Mouse (Mus musculus) midbrain, embryonic 15.5 days (tissue): Measurements from ENCODE around the gene Tle6. TPM values are rescaled to one million over a fixed set of nuclear protein-coding genes. Genes with fewer than 3 reads are reported as not detected.

Source experiments
- ATAC-seq: fragments of 200-750 bp; cut with Nextera tagmentation; replicated peaks from 2 replicates; pipeline ENCODE4 v1.8.0; 2017; ENCODE audit warnings: moderate TSS enrichment
- H3K27ac ChIP-seq: fragments of 300-500 bp; sonication (generic); 2 replicates; pipeline ENCODE4 v1.5.1; 2015; ENCODE audit warnings: mild to moderate bottlenecking, inconsistent platforms
- H3K27me3 ChIP-seq: fragments of 300-500 bp; sonication (generic); replicated peaks from 2 replicates; pipeline ENCODE4 v1.6.1; 2015; ENCODE audit warnings: inconsistent platforms
- H3K36me3 ChIP-seq: fragments of 300-500 bp; sonication (generic); replicated peaks from 2 replicates; pipeline ENCODE4 v1.6.1; 2015; ENCODE audit warnings: inconsistent platforms
- H3K4me1 ChIP-seq: fragments of 300-500 bp; sonication (generic); 2 replicates; pipeline ENCODE4 v1.6.1; 2015; ENCODE audit warnings: inconsistent platforms
- H3K4me2 ChIP-seq: fragments of 300-500 bp; sonication (generic); 2 replicates; pipeline ENCODE4 v1.6.1; 2015; ENCODE audit warnings: inconsistent platforms, mild to moderate bottlenecking, moderate library complexity
- H3K4me3 ChIP-seq: fragments of 300-500 bp; sonication (generic); 2 replicates; pipeline ENCODE4 v1.5.1; 2015; ENCODE audit warnings: mild to moderate bottlenecking, inconsistent platforms
- H3K9ac ChIP-seq: fragments of 300-500 bp; sonication (generic); 2 replicates; pipeline ENCODE4 v1.6.1; 2015; ENCODE audit warnings: mild to moderate bottlenecking, inconsistent platforms
- H3K9me3 ChIP-seq: fragments of 300-500 bp; sonication (generic); 2 replicates; pipeline ENCODE4 v1.6.1; 2016; ENCODE audit warnings: inconsistent platforms
- WGBS: fragments of 180-500 bp; shearing (Covaris S2); methylation state at CpG from one replicate; pipeline ENCODE4 v1.1.7; 2015; ENCODE audit warnings: mixed read lengths; 5-methylcytosine and 5-hydroxymethylcytosine counted together
- polyA plus RNA-seq: library from polyadenylated mRNA; unstranded; fragments of >200 nt; fragmentation: Nextera tagmentation; extraction: Ambion mirVana; gene quantifications from 2 replicates; pipeline ENCODE4 v1.2.1, GENCODE M21; 2015

The Tle6 gene
- polyA plus RNA-seq, 1 experiment from 2014 or later, result 6.7 TPM

DNA sequence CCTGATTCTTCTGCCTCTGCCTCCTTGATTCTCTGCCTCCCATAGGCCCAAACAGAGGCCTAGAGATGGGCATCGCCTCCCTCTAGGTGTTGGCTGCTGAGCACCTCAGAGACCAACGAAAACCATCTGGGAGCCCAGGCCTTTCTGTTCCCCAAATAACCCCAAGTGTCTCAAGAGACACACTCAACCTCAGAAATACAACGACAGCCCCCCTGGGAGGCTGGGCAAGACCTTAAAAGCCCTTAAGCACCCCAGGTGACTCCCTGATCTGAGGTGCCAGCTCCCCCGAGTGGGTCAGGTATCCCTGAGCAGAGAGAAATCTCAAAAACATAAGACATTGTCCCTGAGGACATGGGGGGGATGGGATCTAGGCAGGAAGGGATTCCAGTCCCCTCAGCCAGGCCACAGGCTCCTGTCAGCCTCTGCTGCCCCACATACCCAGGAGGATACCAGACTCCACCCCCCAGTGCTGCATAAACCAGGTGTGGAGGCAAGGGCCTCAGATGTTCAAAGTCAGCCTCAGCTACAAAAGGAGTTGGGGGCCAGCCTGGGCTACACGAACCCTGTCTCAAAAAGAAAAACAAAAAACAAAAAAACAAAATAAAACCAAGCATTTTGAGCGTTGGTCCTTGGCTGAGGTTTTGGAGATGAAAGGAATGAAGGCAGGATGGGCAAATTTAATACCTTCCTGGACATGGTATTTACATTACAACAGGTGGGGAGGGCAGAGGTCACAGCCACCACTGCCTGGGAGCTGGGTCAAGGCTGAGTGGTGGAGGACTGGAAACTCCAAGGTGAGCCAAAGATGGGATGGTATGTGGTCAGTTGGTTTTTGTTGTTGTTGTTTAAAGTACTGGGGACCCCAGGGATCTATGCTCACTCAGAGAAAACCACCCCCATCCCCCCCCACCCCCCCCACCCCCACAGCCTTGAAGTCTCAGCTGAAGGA, 46.8 kb downstream of the Tle6 start:
- Histone ChIP-seq H3K4me1 (peaks cover 12% of the 10 kb centered on the region), H3K4me2 (no peak overlapping the region), H3K9me3 (no peaks in the 10 kb centered on the region), H3K36me3 (no peaks in the 10 kb centered on the region), H3K9ac (no peak overlapping the region), H3K27ac (no peak overlapping the region), H3K4me3 (no peak overlapping the region), H3K27me3 (no peaks in the 10 kb centered on the region)
- 88% methylated on average over 6 of the region's 6 CpGs for WGBS
- ATAC-seq, result no peak

DNA sequence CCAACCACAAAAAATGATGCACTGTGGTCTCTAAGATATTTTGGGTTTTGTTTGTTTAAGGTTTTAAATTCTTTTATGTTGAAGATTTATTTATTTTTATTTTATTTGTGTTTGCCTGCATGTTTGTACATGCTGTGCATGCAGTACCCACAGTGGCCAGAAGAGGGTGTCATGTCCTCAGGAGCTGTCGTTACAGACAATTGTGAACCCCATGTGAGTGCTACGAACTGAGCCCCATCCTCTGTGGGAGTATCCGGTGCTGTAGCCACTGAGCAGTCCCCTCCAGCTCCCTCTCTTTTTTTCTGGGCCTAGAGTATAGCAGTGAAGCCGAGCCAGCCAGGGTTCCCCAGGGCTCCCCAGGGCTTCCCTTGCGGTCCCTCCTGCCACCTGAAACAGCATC, 47.6 kb downstream of the Tle6 start:
- H3K4me3 ChIP-seq, result no peak overlapping the region
- 86% methylated on average over 5 of the region's 5 CpGs for WGBS
- no peak for ATAC-seq
- no peak overlapping the region for H3K27ac ChIP-seq
- H3K4me1 ChIP-seq, result peaks cover 7% of the 10 kb centered on the region
- H3K4me2 ChIP-seq, result no peak overlapping the region
- no peaks in the 10 kb centered on the region for H3K9me3 ChIP-seq
- H3K9ac ChIP-seq, result no peak overlapping the region
- H3K27me3 ChIP-seq, result no peaks in the 10 kb centered on the region
- H3K36me3 ChIP-seq, result no peaks in the 10 kb centered on the region

DNA sequence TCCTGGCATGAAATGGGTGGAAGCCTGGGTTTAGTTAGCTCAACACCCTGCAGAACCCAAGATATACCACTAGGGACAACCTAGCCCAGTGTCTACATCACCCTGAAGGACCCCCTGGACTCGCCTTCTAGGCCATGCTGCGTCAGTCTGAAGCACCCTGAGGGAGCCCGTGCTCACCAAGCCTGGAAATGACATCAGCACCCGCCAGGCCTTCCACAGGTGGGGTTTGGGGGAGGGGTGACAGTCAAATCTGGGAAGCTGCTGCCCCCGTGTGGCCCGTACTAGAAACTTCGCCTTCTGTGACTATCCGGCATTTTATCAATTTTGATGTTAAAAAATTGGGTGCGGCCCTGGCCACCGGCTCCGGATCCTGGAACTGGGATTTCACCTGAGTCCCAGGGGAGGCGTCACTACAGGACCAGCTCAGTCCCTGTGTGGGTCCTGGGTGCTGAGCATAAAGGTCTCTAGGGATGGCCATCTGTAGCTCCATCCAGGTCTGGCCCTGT, 49.2 kb downstream of the Tle6 start:
- Histone ChIP-seq H3K4me2 (peak overlapping the region; percentile 25; the same call in 1 of the 2 replicates), H3K4me3 (no peak overlapping the region), H3K27ac (0 out of 2 replicates have a peak overlapping the region, but pooled peaks have one; percentile 23), H3K27me3 (no peaks in the 10 kb centered on the region), H3K9me3 (no peaks in the 10 kb centered on the region), H3K9ac (peak overlapping the region; percentile 18; the same call in 1 of the 2 replicates), H3K36me3 (no peaks in the 10 kb centered on the region), H3K4me1 (peaks cover 7% of the 10 kb centered on the region)
- 5% methylated on average over 12 of the region's 12 CpGs for WGBS
- ATAC-seq, result peak; percentile 86

DNA sequence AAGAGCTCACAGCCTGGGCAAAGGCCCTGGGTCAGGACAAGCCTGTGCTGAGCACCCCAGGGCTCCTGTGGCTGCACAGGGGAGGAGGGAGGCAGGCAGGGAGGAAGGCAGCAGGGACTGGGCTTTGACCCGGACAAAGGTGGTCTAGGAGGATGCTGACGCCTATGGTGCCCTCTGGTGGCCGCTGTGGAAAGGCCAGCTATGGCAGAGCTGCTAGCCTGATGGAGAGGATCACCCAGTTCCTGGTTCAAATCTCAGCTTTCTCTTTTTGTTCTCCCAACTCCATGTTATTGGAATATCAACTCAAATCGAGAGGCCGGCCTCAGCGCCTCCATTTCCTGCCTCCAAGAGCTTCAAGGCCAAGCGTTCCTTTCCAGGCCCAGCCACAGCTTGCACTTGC, 50.6 kb downstream of the Tle6 start:
- H3K4me1 ChIP-seq, result peaks cover 11% of the 10 kb centered on the region
- H3K9me3 ChIP-seq, result no peaks in the 10 kb centered on the region
- H3K4me3 ChIP-seq, result no peak overlapping the region
- no peaks in the 10 kb centered on the region for H3K27me3 ChIP-seq
- no peaks in the 10 kb centered on the region for H3K36me3 ChIP-seq
- no peak overlapping the region for H3K9ac ChIP-seq
- ATAC-seq, result no peak
- WGBS, result 9% methylated on average over 7 of the region's 7 CpGs
- H3K27ac ChIP-seq, result no peak overlapping the region
- no peak overlapping the region for H3K4me2 ChIP-seq

DNA sequence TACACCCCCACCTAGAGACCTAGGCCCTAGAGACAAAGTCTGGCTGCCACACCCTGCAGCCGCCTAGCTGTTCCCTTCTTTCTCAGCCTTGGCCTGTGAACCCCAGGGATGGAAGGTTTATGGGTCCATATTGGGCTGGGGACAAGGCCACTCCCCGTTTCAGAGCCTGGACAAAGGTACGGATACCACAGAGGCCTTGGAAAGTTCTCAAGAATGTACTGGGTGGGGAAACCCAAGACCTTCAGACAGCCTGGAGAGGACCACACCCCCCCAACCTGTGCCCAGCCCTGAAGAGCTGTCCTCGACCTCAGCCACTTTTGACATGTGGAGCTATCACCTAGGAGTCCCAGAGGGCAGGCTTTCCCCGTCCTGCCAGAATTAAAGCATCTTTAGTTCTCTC, 51.9 kb downstream of the Tle6 start:
- 78% methylated on average over 5 of the region's 5 CpGs for WGBS
- peaks cover 15% of the 10 kb centered on the region for H3K4me1 ChIP-seq
- no peak overlapping the region for H3K4me2 ChIP-seq
- no peaks in the 10 kb centered on the region for H3K9me3 ChIP-seq
- no peaks in the 10 kb centered on the region for H3K36me3 ChIP-seq
- ATAC-seq, result no peak
- H3K9ac ChIP-seq, result no peak overlapping the region
- no peak overlapping the region for H3K27ac ChIP-seq
- no peak overlapping the region for H3K4me3 ChIP-seq
- no peaks in the 10 kb centered on the region for H3K27me3 ChIP-seq

DNA sequence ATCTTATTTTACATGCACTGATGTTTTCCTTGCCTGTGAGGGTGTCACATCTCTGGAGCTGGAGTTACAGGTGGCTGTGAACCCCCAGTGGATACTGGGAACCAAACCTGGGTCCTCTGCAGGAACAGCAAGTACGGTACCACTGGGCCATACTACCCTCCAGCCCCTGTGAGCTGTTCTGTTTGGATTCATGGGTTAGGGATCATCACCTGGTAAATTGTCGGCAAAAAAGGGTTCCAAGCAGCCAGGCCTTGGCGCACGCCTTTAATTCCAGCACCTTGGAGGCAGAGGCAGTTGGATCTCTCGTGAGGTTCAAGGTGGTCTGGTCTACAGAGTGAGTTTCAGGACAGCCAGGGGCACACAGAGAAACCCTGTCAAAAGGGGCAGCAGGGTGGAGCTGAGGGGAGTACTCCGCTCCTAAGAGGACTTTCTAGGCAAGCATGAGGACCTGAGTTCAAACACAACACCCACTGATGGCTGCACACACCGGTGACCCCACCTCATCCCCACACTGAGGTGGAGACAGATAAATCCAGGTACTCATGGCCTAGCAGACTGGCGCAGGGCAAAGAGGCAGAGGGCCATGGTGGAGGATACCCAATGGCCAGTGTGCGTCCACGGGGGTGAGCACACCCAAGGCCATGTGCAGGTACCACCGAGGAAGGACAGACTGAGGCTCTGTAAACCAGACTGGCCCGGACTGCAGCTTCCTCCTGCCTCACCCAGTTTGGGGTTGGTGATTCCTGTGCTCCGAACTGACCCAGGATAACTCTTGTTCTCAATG, 53.9 kb downstream of the Tle6 start:
- WGBS, result 89% methylated on average over 13 of the region's 13 CpGs
- H3K4me3 ChIP-seq, result no peak overlapping the region
- no peak overlapping the region for H3K4me2 ChIP-seq
- H3K4me1 ChIP-seq, result peaks cover 35% of the 10 kb centered on the region
- H3K36me3 ChIP-seq, result no peaks in the 10 kb centered on the region
- no peak for ATAC-seq
- H3K27ac ChIP-seq, result no peak overlapping the region
- no peaks in the 10 kb centered on the region for H3K9me3 ChIP-seq
- H3K27me3 ChIP-seq, result no peaks in the 10 kb centered on the region
- no peak overlapping the region for H3K9ac ChIP-seq

DNA sequence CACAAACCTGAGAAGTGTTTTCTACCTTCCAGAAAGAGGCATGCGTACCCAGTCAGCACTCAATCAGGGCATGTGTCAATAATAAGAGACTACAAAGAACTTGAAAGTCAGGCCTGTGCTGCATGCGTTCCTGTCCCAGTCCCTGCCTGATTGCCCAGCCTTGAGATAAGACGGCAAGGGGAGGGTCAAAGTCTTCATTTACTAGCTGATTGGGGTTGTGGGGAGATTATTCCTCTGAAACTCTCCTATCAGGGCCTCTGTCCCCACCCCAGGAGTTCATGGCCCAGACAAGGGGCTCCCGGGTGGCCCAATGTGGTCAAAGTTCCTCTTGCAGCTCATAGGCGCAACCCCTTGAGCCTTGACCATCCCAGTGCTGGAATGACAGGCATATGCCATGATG, 54.5 kb downstream of the Tle6 start:
- no peak for ATAC-seq
- H3K4me3 ChIP-seq, result no peak overlapping the region
- no peaks in the 10 kb centered on the region for H3K36me3 ChIP-seq
- peaks cover 35% of the 10 kb centered on the region for H3K4me1 ChIP-seq
- H3K9ac ChIP-seq, result no peak overlapping the region
- no peak overlapping the region for H3K27ac ChIP-seq
- no peaks in the 10 kb centered on the region for H3K9me3 ChIP-seq
- H3K27me3 ChIP-seq, result no peaks in the 10 kb centered on the region
- H3K4me2 ChIP-seq, result no peak overlapping the region
- 86% methylated on average over 5 of the region's 5 CpGs for WGBS

DNA sequence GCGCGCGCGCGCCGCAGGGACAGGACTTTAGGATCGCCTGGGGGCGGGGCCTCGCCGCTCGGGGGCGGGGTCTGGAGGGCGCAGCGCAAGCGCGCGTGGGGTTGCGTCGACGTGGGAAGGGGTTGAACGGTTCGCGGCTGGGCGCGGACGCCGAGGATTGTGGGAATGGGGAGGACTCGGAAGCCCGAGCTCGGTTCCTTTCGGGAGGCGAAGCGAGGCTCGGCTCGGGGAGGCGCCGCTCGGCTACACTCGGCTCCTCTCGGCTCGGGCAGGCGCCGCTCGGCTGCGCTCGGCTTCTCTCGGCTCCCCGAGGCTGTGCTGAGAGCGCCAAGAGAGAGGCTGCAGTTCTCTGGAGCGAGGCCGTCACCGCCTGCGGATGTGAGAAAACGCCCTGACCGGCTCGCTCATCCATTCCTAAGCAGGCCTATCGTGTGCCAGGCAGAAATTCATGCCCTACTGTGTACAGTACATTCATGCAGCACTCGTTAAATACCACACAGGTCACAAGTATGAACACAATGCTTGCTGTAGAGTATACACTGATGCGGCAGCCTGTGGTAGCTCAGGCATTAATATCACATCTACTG, 55.6 kb downstream of the Tle6 start, which contains the start of gene Gna11:
Gna11 (minus strand) TSS at position 30 of the 587 bp plus-strand sequence.
- Histone ChIP-seq H3K9me3 (no peaks in the 10 kb centered on the region), H3K4me3 (peak within 1 kb of the TSS; percentile 76), H3K36me3 (no peaks in the 10 kb centered on the region), H3K27ac (peak within 1 kb of the TSS; percentile 89), H3K27me3 (no peaks in the 10 kb centered on the region), H3K9ac (peak within 1 kb of the TSS; percentile 77), H3K4me2 (peak within 1 kb of the TSS; percentile 82), H3K4me1 (peaks cover 37% of the 10 kb centered on the region)
- peak; percentile 97 for ATAC-seq
- under 1% methylated on average over 59 of the region's 59 CpGs for WGBS

DNA sequence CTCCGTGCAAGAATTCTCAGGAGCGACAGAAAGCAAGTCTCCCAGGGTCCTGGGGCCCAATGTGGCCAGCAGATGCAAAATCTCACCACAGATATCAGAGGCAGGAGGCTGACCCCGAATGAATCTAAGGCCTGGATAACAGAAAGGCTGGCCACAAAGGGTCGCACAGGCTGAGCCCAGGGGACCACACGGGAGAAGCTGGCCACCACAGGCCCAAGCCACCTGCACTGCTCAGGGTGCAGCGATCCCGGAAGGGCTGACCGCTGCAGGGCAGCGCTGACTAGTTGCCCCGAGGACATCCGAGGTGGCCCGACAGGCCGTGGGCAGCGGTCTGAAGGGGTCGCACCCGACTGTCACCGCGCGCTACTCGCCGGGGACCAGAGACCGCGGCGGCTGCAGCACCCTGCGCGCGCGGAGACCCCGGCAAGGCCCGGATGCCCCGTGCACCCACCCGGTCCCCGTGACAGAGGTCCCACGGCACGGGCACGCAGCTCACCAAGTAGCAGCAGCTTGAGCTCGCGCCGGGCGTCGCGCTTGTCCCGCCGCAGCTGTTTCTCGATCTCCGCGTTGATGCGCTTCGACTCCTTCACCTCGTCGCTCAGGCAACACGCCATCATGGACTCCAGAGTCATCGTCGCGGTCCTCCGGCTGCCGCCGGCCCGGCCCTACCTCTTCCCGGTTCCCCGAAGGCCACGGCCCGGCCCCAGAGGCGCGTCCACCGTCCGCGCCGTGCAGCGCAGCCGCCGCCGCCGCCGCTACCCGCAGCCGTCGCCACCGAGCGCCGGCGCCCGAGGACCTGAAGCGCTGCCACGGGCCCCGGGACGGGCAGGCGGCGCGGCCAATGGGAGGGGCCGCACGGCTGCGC, 56.3 kb downstream of the Tle6 start:
- Histone ChIP-seq H3K27me3 (no peaks in the 10 kb centered on the region), H3K9ac (peak overlapping the region; percentile 77), H3K36me3 (no peaks in the 10 kb centered on the region), H3K4me2 (peak overlapping the region; percentile 82), H3K9me3 (no peaks in the 10 kb centered on the region), H3K4me3 (peak overlapping the region; percentile 76), H3K27ac (peak overlapping the region; percentile 89), H3K4me1 (peaks cover 37% of the 10 kb centered on the region)
- WGBS, result under 1% methylated on average over 80 of the region's 93 CpGs
- peak; percentile 37 for ATAC-seq

DNA sequence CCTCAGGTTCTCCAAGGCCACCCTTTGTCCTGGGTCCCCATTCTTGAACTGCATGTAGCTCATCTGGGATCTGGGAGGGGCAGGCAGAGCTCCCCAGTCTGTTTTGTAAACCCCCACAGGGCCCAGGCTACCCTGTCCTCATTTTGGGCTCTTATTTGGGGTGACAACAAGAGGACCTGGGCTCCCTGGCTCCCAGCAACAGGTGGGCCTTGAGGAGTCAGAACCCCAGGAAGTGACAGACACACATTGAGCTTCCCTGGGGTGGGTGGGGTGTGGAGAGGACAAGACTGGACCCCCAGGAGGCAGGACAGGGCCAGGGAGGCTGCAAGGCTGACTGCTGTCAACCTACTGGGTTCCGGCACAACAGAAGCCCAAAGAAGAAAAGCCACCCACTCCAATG, 57.2 kb downstream of the Tle6 start:
- Histone ChIP-seq H3K9me3 (no peaks in the 10 kb centered on the region), H3K4me2 (peak overlapping the region; percentile 82), H3K9ac (peak overlapping the region; percentile 77), H3K27ac (no peak overlapping the region), H3K27me3 (no peaks in the 10 kb centered on the region), H3K4me3 (peak overlapping the region; percentile 76), H3K36me3 (no peaks in the 10 kb centered on the region), H3K4me1 (peaks cover 37% of the 10 kb centered on the region)
- ATAC-seq, result no peak
- WGBS, result 67% methylated on average over 1 of the region's 1 CpGs

DNA sequence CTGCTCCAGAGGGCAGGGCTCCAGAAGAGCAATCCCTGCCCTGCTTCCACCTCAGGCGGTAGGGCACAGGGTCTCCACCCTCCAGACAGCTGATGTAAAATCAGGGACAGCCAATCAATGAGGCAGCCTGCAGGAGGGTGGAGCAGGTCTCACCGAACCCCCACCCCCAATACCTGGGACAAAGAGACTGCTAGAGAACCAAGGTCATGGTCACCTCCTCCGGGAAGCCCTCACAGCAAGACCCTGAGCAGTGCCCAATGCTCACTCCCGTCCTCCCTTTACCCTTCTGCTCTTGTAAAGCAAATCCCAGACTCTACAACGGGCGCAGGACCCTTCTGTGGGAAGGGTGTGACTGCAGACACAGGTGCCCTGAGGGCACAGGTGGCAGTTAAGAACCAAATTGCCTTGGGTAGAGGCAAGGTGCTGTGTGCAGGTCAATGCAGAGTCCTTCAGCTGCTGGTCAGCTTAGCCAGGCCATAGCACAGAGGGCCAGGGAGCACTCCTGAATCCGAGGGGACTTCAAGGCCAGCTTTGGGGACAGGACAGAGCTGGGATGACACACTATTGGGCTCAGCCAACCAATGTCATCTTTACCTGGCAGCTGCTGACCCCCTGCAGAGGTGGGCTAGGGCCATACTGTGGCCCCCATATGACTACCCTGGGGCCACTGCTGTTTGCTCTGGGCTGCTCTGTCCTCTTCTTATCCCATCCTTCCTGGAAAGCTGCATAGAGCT, 58.0 kb downstream of the Tle6 start:
- H3K9ac ChIP-seq, result peak overlapping the region; percentile 77
- WGBS, result 77% methylated on average over 7 of the region's 7 CpGs
- ATAC-seq, result no peak

More for the DNA sequence above, 58.0 kb downstream of the Tle6 start:
- Histone ChIP-seq H3K4me1 (peaks cover 37% of the 10 kb centered on the region), H3K4me3 (peak overlapping the region; percentile 76), H3K27ac (no peak overlapping the region), H3K27me3 (no peaks in the 10 kb centered on the region), H3K9me3 (no peaks in the 10 kb centered on the region), H3K4me2 (peak overlapping the region; percentile 82), H3K36me3 (no peaks in the 10 kb centered on the region)
